Mouse (Mus musculus): Measurements from ENCODE around the gene Hist2h4.
"Not testable (repeated sequence)": the region's sequence is repeated elsewhere in the genome, so short reads cannot be mapped to it uniquely, and the experiment has no call there.

Gene Hist2h4

GRCm38 (mm10) chr3:96262979-96263550 is at the start of gene Hist2h4:
Hist2h4 (minus strand) TSS chr3:96263311.
- DNase-seq: peak; percentile 99

GRCm38 (mm10) chr3:96312341-96313098 is 49.4 kb upstream of the Hist2h4 start:
- no peak for DNase-seq

- no peak for DNase-seq
These were observed 46.3 kb upstream of the Hist2h4 start for GRCm38 (mm10) chr3:96309441-96309840.

- DNase-seq: no peak
These were observed 43.4 kb upstream of the Hist2h4 start for GRCm38 (mm10) chr3:96306506-96306905.

- no peak for DNase-seq
These were observed 39.0 kb upstream of the Hist2h4 start for GRCm38 (mm10) chr3:96302076-96302475.

- DNase-seq: peak; percentile 65
These were observed 37.8 kb upstream of the Hist2h4 start for GRCm38 (mm10) chr3:96300706-96301529.

- DNase-seq: no peak
These were observed 36.5 kb upstream of the Hist2h4 start for GRCm38 (mm10) chr3:96299562-96299961.

- DNase-seq: no peak
These were observed 35.2 kb upstream of the Hist2h4 start for GRCm38 (mm10) chr3:96298360-96298759.

GRCm38 (mm10) chr3:96293787-96294186 is 30.7 kb upstream of the Hist2h4 start, which contains the start of gene Fcgr1:
Fcgr1 (minus strand) TSS chr3:96293969.
- peak; percentile 31 for DNase-seq

- peak; percentile 27 for DNase-seq
These were observed 30.3 kb upstream of the Hist2h4 start for GRCm38 (mm10) chr3:96293368-96293767.

- no peak for DNase-seq
These were observed 29.5 kb upstream of the Hist2h4 start for GRCm38 (mm10) chr3:96292641-96293040.

- not testable (repeated sequence) for DNase-seq
These were observed 27.6 kb upstream of the Hist2h4 start for GRCm38 (mm10) chr3:96290727-96291126.

GRCm38 (mm10) chr3:96289201-96289600 is 26.1 kb upstream of the Hist2h4 start:
- DNase-seq: no peak

- DNase-seq: not testable (repeated sequence)
These were observed 24.2 kb upstream of the Hist2h4 start for GRCm38 (mm10) chr3:96287334-96287733.

- DNase-seq: peak; percentile 53
These were observed 21.3 kb upstream of the Hist2h4 start for GRCm38 (mm10) chr3:96284457-96284856.

GRCm38 (mm10) chr3:96280660-96281059 is 17.5 kb upstream of the Hist2h4 start:
- DNase-seq: no peak

- peak; percentile 91 for DNase-seq
These were observed 14.9 kb upstream of the Hist2h4 start for GRCm38 (mm10) chr3:96277800-96278624.

- peak; percentile 50 for DNase-seq
These were observed 14.3 kb upstream of the Hist2h4 start for GRCm38 (mm10) chr3:96277428-96277799.

GRCm38 (mm10) chr3:96273591-96274465 is 10.7 kb upstream of the Hist2h4 start:
- DNase-seq: no peak

- peak; percentile 98 for DNase-seq
These were observed 6.7 kb upstream of the Hist2h4 start, which contains the start of gene Hist2h2bb for GRCm38 (mm10) chr3:96269511-96270474. Hist2h2bb (plus strand) TSS chr3:96269752.

All from lung, postnatal 36 days (tissue).